Mouse (Mus musculus) ES-Bruce4 (cell line): ENCODE results near the gene Rasa2.

Experiments used
- CTCF ChIP-seq: IDR thresholded peaks from one replicate; pipeline ENCODE4 v1.8.1; 2011; ENCODE audit warnings: low read depth, low read length
- EP300 ChIP-seq: IDR thresholded peaks from 2 replicates; pipeline ENCODE4 v1.6.1; 2011; ENCODE audit warnings: low read depth, low read length; ENCODE audit not compliant: insufficient read depth
- POLR2A ChIP-seq: IDR thresholded peaks from one replicate; pipeline ENCODE4 v1.8.1; 2011; ENCODE audit warnings: low read length; ENCODE audit not compliant: insufficient read depth

GRCm38 (mm10) chr9:96514278-96514677 is 117.1 kb downstream of the Rasa2 start:
- no peak for TF ChIP-seq CTCF
- no peak for TF ChIP-seq POLR2A
- TF ChIP-seq EP300, result no peak
